Mouse (Mus musculus) heart, adult 2 months (tissue): ENCODE measurements at regions not wholly inside any gene's neighbourhood (a gene's known extent, or its start where the extent isn't known, plus 50 kb on each side); places are given as distances from the start of the nearest gene placed in this dataset.

ENCODE experiments used
- CTCF ChIP-seq: fragments of 200-600 bp; IDR thresholded peaks from 2 replicates; pipeline ENCODE4 v1.8.1; 2022; ENCODE audit warnings: antibody characterized with exemption, mild to moderate bottlenecking, moderate library complexity
- EP300 ChIP-seq: fragments of 200-500 bp; IDR thresholded peaks from 2 replicates; pipeline ENCODE4 v1.6.1; 2011; ENCODE audit warnings: low read depth, low read length, control low read depth; ENCODE audit not compliant: insufficient read depth
- POLR2A ChIP-seq: fragments of 200-500 bp; IDR thresholded peaks from 2 replicates; pipeline ENCODE4 v1.6.1; 2011; ENCODE audit warnings: mild to moderate bottlenecking, low read depth, low read length, control low read depth; ENCODE audit not compliant: insufficient read depth

DNA sequence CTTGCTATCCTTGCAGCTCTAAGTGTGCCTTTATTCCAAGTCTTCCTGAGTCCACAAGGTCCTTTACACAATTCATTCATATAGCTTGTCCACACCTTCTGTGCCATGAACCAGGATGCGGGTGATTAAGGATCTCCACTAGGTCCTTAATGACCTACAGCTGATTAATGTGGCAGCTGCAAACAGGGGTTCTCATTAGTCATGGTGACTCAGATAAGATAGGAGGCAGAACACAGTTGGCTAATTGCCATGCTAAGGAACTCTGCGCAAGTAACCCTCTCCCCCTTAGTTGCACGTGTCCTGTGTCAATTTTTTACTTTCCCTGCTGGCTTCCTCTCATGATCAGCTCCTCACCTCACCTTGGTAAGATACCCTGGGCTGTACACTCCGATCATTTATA is 139.7 kb upstream of the Egflam start:
- TF ChIP-seq EP300 = no peak
- TF ChIP-seq POLR2A = no peak
- TF ChIP-seq CTCF = no peak
